Mouse (Mus musculus): Measurements from ENCODE around the gene Dhx8. TPM values are rescaled to one million over a fixed set of nuclear protein-coding genes. Genes with fewer than 3 reads are reported as not detected.
A peak's percentile ranks its signal among the peaks of the same experiment; 100 is the strongest.

The Dhx8 gene
- total and polyA plus RNA-seq, 3 experiments, result 7.2 to 17.1 (median 16.0) TPM

DNA sequence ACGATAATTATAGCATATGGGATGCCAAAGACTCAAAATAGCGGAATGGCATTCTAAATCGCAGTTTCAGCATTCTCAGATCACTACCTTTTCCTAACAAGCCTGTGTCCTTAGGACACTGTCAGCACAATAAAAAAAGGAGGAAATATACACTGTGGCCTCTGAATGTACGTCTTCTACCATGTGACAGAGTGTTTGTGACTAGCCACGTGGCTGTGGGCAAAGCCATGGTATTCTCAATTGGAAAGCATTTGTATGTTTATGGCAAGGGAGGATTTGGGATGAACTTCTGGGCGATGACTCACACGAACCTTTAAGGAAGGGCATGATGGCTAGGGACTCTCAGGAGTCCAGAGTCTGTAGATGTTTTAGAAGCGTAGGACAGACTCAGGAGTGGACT, 7.7 kb upstream of the Dhx8 start:
- Histone ChIP-seq H3K79me2 (replicated peaks; ENCODE audit: control insufficient read depth, insufficient read depth, low read length) (no peaks in the 10 kb centered on the region), H3K27ac (no peak overlapping the region), H3K4me3 (no peak overlapping the region), H3K36me3 (ENCODE audit: control insufficient read depth, insufficient read depth, low read length) (no peaks in the 10 kb centered on the region), H3K9ac (ENCODE audit: low read depth, low read length) (no peak overlapping the region), H3K4me1 (ENCODE audit: control insufficient read depth, insufficient read depth, low read length) (no peaks in the 10 kb centered on the region), H3K27me3 (ENCODE audit: control insufficient read depth, insufficient read depth, low read length) (no peaks in the 10 kb centered on the region)
- TF ChIP-seq POLR2A (IDR thresholded peaks at IDR 0.05; ENCODE audit: insufficient read depth, low read depth, low read length) (no peak), EP300 (IDR thresholded peaks at IDR 0.05; ENCODE audit: insufficient read depth, low read depth, low read length) (no peak), CTCF (IDR thresholded peaks at IDR 0.05) (no peak)
- intact Hi-C loops (cut with DNase I), result no loop called here
- DNase-seq, result no peak
- WGBS, result 71% methylated on average over 8 of the region's 8 CpGs

DNA sequence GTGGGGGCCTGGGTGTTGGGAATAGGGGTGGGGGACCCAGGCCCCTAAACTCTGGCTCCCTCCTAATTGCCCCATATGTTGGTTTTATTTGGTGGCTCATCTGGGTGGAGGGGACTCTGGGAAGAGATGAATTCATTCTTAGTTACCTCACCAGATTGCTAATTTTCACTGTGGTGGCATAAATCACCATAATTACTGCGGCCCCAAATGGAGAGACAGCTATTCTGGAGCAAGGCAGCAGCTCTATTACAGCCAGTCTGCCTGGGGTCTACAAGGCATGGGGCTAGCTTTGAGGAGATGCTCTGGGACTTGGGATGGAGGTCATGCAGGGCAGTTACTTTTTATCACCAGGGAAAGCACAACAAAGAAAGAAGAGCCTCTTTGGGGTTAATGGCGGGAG, 6.0 kb upstream of the Dhx8 start:
- H3K27ac ChIP-seq, result no peak overlapping the region
- H3K9ac ChIP-seq (ENCODE audit: low read depth, low read length), result no peak overlapping the region
- H3K27me3 ChIP-seq (ENCODE audit: control insufficient read depth, insufficient read depth, low read length), result no peaks in the 10 kb centered on the region
- no peak for TF ChIP-seq POLR2A (IDR thresholded peaks at IDR 0.05; ENCODE audit: insufficient read depth, low read depth, low read length)
- TF ChIP-seq CTCF (IDR thresholded peaks at IDR 0.05), result no peak
- TF ChIP-seq EP300 (IDR thresholded peaks at IDR 0.05; ENCODE audit: insufficient read depth, low read depth, low read length), result no peak
- DNase-seq, result no peak
- no peak overlapping the region for H3K4me3 ChIP-seq
- H3K4me1 ChIP-seq (ENCODE audit: control insufficient read depth, insufficient read depth, low read length), result no peaks in the 10 kb centered on the region
- intact Hi-C loops (cut with DNase I), result no loop called here
- H3K79me2 ChIP-seq (replicated peaks; ENCODE audit: control insufficient read depth, insufficient read depth, low read length), result no peaks in the 10 kb centered on the region
- 71% methylated on average over 2 of the region's 2 CpGs for WGBS
- no peaks in the 10 kb centered on the region for H3K36me3 ChIP-seq (ENCODE audit: control insufficient read depth, insufficient read depth, low read length)

DNA sequence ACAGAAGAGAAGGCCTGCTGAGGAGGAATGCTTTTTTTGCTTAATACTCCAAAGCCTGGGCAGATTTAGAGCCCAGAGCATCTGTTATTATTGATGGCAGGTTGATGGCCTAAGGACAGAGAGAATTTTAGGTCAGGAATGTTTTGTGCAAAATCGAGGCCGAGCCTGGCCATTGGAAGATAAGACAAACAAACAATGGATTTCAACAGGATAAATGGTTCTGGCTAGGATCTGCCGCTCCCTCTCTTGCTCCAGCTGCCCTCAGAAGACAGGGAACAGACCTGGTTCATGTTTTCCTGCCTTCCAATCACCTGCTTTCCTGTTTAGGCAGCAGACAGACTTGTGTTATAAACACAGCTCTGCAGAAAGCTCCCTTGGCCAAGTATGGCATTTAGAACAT, 3.4 kb upstream of the Dhx8 start:
- H3K4me1 ChIP-seq (ENCODE audit: control insufficient read depth, insufficient read depth, low read length), result peaks cover 2% of the 10 kb centered on the region; the same call in 1 of the 2 replicates
- H3K36me3 ChIP-seq (ENCODE audit: control insufficient read depth, insufficient read depth, low read length), result no peaks in the 10 kb centered on the region; the same call in none of the 2 replicates
- 37% methylated on average over 3 of the region's 3 CpGs for WGBS
- no peaks in the 10 kb centered on the region for H3K79me2 ChIP-seq (replicated peaks; ENCODE audit: control insufficient read depth, insufficient read depth, low read length)
- no peak overlapping the region for H3K27ac ChIP-seq
- TF ChIP-seq EP300 (IDR thresholded peaks at IDR 0.05; ENCODE audit: insufficient read depth, low read depth, low read length), result no peak
- TF ChIP-seq POLR2A (IDR thresholded peaks at IDR 0.05; ENCODE audit: insufficient read depth, low read depth, low read length), result no peak
- no peak for TF ChIP-seq CTCF (IDR thresholded peaks at IDR 0.05)
- intact Hi-C loops (cut with DNase I), result no loop called here
- no peak for DNase-seq
- H3K27me3 ChIP-seq (ENCODE audit: control insufficient read depth, insufficient read depth, low read length), result no peaks in the 10 kb centered on the region
- no peak overlapping the region for H3K9ac ChIP-seq (ENCODE audit: low read depth, low read length)
- no peak overlapping the region for H3K4me3 ChIP-seq

DNA sequence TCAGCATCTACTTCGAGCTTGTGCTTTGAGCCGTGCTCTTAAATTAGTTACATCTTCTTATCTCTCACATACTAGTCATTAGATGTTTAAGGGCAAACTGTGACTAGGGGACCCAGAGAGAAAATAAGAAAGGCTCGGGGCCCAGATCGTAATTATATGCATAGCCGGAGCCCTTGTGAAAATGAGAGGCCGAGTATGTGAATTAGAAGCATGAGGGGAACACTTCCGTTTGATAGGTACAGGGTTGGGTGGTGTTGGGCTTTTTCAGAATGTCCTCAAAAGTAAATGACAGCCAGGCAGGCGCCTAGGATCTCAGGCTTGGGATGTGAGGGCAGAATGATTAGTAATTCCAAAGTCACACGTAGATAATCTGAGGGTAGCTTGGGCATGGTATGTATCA, 877 bp downstream of the Dhx8 start:
- intact Hi-C loops (cut with DNase I), result no loop called here
- no peak for DNase-seq

DNA sequence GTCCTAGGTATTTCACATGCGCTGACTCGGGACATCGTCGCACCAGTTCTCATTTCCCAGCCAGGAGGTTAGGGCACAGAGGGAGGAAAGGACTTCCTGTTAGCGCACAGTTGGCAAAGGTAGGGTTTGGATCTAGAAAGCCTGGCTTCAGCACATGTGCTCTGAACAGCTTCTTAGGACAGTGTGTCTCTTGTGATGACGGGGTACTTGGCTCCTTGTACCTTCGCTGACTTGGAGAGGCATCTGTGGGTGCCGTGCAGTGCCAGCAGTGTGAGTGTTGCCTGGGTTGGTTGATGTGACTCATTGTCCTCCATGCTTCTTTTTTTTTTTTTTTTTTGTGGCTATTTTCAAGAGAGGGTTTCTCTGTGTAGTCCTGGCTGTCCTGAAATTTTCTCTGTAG, 23.9 kb downstream of the Dhx8 start:
- WGBS, result 58% methylated on average over 8 of the region's 8 CpGs
- Histone ChIP-seq H3K27me3 (ENCODE audit: control insufficient read depth, insufficient read depth, low read length) (no peaks in the 10 kb centered on the region), H3K36me3 (ENCODE audit: control insufficient read depth, insufficient read depth, low read length) (peaks cover 10% of the 10 kb centered on the region), H3K79me2 (replicated peaks; ENCODE audit: control insufficient read depth, insufficient read depth, low read length) (no peaks in the 10 kb centered on the region), H3K4me3 (no peak overlapping the region), H3K9ac (ENCODE audit: low read depth, low read length) (no peak overlapping the region), H3K27ac (no peak overlapping the region), H3K4me1 (ENCODE audit: control insufficient read depth, insufficient read depth, low read length) (peaks cover 2% of the 10 kb centered on the region; the same call in 1 of the 2 replicates)
- peak in 1 of 2 experiments; percentile 51 for DNase-seq
- TF ChIP-seq EP300 (IDR thresholded peaks at IDR 0.05; ENCODE audit: insufficient read depth, low read depth, low read length), result peak; percentile 66
- TF ChIP-seq CTCF (IDR thresholded peaks at IDR 0.05), result no peak
- intact Hi-C loops (cut with DNase I), result no loop called here

More for the DNA sequence above, 877 bp downstream of the Dhx8 start:
- Histone ChIP-seq H3K36me3 (ENCODE audit: control insufficient read depth, insufficient read depth, low read length) (no peaks in the 10 kb centered on the region; the same call in none of the 2 replicates), H3K79me2 (replicated peaks; ENCODE audit: control insufficient read depth, insufficient read depth, low read length) (no peaks in the 10 kb centered on the region; the same call in 1 of the 2 replicates), H3K4me1 (ENCODE audit: control insufficient read depth, insufficient read depth, low read length) (peaks cover 2% of the 10 kb centered on the region; the same call in 1 of the 2 replicates), H3K9ac (ENCODE audit: low read depth, low read length) (peak overlapping the region; percentile 67; the same call in 1 of the 2 replicates), H3K4me3 (peak overlapping the region; percentile 82), H3K27me3 (ENCODE audit: control insufficient read depth, insufficient read depth, low read length) (no peaks in the 10 kb centered on the region), H3K27ac (peak overlapping the region; percentile 79)
- 20% methylated on average over 9 of the region's 9 CpGs for whole genome bisulfite sequencing
- TF ChIP-seq CTCF (IDR thresholded peaks at IDR 0.05), result no peak

DNA sequence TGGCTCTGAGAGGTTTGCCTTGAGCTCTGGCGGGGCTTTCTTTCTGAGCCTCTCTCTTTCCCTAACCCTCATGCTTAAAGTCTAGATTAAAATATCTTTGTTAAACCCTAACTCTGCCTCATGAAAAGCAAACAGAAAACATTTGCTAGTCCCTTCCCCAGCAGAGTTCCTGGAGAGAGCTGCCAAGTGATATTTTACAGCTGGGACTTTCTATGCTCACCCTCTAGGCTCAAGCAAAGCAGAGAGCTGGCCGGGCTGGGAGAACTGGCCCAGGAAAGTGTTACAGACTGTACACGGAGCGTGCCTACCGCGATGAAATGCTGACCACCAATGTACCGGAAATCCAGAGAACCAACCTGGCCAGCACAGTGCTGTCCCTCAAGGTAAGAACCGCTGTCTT, 24.6 kb downstream of the Dhx8 start:
- Histone ChIP-seq H3K27ac (no peak overlapping the region), H3K36me3 (ENCODE audit: control insufficient read depth, insufficient read depth, low read length) (peaks cover 10% of the 10 kb centered on the region), H3K4me3 (no peak overlapping the region), H3K27me3 (ENCODE audit: control insufficient read depth, insufficient read depth, low read length) (no peaks in the 10 kb centered on the region), H3K9ac (ENCODE audit: low read depth, low read length) (no peak overlapping the region), H3K79me2 (replicated peaks; ENCODE audit: control insufficient read depth, insufficient read depth, low read length) (no peaks in the 10 kb centered on the region), H3K4me1 (ENCODE audit: control insufficient read depth, insufficient read depth, low read length) (peaks cover 2% of the 10 kb centered on the region; the same call in 1 of the 2 replicates)
- no peak for TF ChIP-seq CTCF (IDR thresholded peaks at IDR 0.05)
- no peak for TF ChIP-seq POLR2A (IDR thresholded peaks at IDR 0.05; ENCODE audit: insufficient read depth, low read depth, low read length)
- TF ChIP-seq EP300 (IDR thresholded peaks at IDR 0.05; ENCODE audit: insufficient read depth, low read depth, low read length), result no peak
- 81% methylated on average over 8 of the region's 8 CpGs for WGBS
- intact Hi-C loops (cut with DNase I), result no loop called here
- DNase-seq, result no peak
